Mouse (Mus musculus) 3134 (cell line): ENCODE measurements around the gene Plch2.

Experiments used
- DNase-seq: peaks from one replicate; pipeline ENCODE4 v3.0.0-alpha.2; 2011; ENCODE audit warnings: low spot score; ENCODE audit not compliant: insufficient read length; ENCODE audit errors: extremely low read depth

The Plch2 gene

GRCm38 (mm10) chr4:155024170-155025010 lies 32.2 kb downstream of the Plch2 start:
- no peak for DNase-seq

GRCm38 (mm10) chr4:155022228-155022855 lies 34.2 kb downstream of the Plch2 start:
- DNase-seq, result no peak

GRCm38 (mm10) chr4:155020813-155021212 lies 35.8 kb downstream of the Plch2 start:
- DNase-seq, result no peak

- DNase-seq, result no peak
Measured at GRCm38 (mm10) chr4:155020141-155020540, 36.4 kb downstream of the Plch2 start.

GRCm38 (mm10) chr4:155019336-155019847 lies 37.2 kb downstream of the Plch2 start:
- DNase-seq, result no peak

GRCm38 (mm10) chr4:155018601-155019335 lies 37.8 kb downstream of the Plch2 start:
- DNase-seq, result no peak

GRCm38 (mm10) chr4:155018066-155018465 lies 38.5 kb downstream of the Plch2 start:
- DNase-seq, result no peak

GRCm38 (mm10) chr4:155017253-155017878 lies 39.2 kb downstream of the Plch2 start:
- DNase-seq, result no peak

GRCm38 (mm10) chr4:155016807-155017206 lies 39.8 kb downstream of the Plch2 start:
- DNase-seq, result no peak

- no peak for DNase-seq
Measured at GRCm38 (mm10) chr4:155015550-155015949, 41.0 kb downstream of the Plch2 start.

- no peak for DNase-seq
Measured at GRCm38 (mm10) chr4:155014791-155015190, 41.8 kb downstream of the Plch2 start.

GRCm38 (mm10) chr4:155014244-155014643 lies 42.3 kb downstream of the Plch2 start:
- no peak for DNase-seq

- no peak for DNase-seq
Measured at GRCm38 (mm10) chr4:155012788-155013187, 43.8 kb downstream of the Plch2 start.

- DNase-seq, result no peak
Measured at GRCm38 (mm10) chr4:155012115-155012514, 44.5 kb downstream of the Plch2 start.

GRCm38 (mm10) chr4:155011312-155012025 lies 45.1 kb downstream of the Plch2 start:
- no peak for DNase-seq

GRCm38 (mm10) chr4:155010870-155011269 lies 45.7 kb downstream of the Plch2 start:
- peak; percentile 21 for DNase-seq

- no peak for DNase-seq
Measured at GRCm38 (mm10) chr4:155009216-155009615, 47.4 kb downstream of the Plch2 start.

GRCm38 (mm10) chr4:155008075-155008474 lies 48.5 kb downstream of the Plch2 start:
- DNase-seq, result no peak

- DNase-seq, result no peak
Measured at GRCm38 (mm10) chr4:155007641-155008040, 48.9 kb downstream of the Plch2 start.

GRCm38 (mm10) chr4:155006296-155006695 lies 50.3 kb downstream of the Plch2 start:
- no peak for DNase-seq
